Mouse (Mus musculus): Measurements from ENCODE around the gene Gm48551. TPM values are rescaled to one million over a fixed set of nuclear protein-coding genes. Genes with fewer than 3 reads are reported as not detected.
A peak's percentile ranks its signal among the peaks of the same experiment; 100 is the strongest.

Gm48551 gene
- total RNA-seq, 2 experiments from 2014 or later: 2.4 to 3.2 TPM

- intact Hi-C loops (cut with DNase I): loop anchor here (10.0 kb wide), 1 partner anchor 155 kb away; the partner anchor contains the start of gene Aes
These were observed 15.6 kb downstream of the Gm48551 start for GRCm38 (mm10) chr10:81399798-81400308.

DNA sequence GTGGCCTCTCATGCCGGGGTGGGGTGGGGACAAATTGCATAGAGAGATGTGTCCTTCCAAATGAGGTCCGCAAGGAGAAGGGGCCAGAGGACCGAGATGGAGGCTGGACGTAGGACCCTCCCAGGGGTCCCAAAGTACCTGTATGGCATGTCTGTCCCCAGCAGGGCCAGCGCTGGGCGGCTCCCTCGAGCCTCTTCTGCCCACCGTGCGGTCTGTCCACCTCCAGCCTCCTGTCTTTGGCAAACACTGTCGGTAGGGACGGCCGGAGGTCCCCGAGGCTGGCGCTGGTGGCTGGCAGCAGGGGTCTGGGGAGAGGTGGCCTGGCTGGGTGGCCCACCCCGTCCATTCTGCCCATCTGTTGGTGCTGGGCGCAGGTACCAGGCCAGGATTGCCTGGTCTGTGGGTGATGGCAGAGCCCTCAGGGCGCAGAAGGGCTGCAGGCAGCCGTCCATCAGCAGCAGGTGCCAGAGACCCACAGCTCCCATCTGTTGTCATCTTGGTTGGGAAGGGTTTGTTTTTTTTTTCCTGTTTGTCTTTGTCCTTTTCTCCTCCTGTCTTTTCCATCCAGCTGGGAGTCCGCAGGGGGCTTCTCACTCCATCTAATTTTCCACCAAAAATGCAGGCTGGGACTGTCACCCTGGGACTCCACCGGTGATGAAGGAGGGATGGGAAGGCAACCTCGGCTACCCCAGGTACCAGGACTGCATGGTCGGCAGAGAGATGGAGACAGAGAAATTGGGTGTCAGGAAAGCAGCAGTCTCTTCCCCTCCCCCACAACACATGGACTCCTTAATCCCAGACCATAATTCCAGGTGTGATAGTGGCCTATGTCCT lies 16.3 kb downstream of the Gm48551 start:
- intact Hi-C loops (cut with DNase I): no loop called here

More at GRCm38 (mm10) chr10:81399798-81400308, 15.6 kb downstream of the Gm48551 start:
- DNase-seq (ENCODE audit: low spot score in 2 of 2): no peak

GRCm38 (mm10) chr10:81401205-81401520 lies 16.9 kb downstream of the Gm48551 start:
- intact Hi-C loops (cut with DNase I): no loop called here
- DNase-seq (ENCODE audit: low spot score in 2 of 2): peak in 1 of 2 experiments; percentile 79

More for the DNA sequence above, 16.3 kb downstream of the Gm48551 start:
- no peak for DNase-seq (ENCODE audit: low spot score in 2 of 2)

DNA sequence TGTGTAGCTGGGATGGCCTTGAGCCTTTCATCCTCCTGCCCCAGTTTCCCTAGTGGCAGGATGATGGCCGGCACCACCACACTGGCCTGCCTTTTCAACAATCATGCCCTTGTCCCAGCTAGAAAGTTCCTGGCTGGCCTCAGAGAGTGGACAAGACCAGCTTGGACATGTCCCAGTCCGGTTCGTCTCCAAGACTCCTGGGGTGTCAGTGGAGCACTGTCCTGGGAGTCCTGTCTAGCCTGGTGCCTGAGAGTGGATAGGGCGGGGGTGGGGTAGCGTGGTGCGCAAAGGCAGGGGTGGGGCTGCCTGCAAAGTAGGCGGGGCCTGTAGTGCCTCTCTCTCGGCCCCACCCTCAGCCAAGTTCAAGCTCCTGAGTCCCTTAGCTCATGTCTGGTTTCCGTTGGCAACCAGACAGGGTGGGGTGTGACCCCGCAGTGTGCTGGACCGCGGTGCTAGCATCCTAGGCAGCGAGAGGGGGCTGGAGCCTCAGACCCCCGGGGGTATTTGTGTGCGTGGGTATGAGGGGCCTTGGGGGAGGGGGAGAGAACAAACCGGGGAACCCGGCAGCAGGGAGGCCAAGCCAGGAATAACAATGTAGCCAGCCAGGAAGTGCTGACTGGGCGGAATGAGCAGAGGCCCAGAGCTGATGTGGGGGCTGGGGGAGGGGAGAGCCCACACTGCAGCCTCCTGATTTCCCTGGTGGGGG lies 17.4 kb downstream of the Gm48551 start:
- intact Hi-C loops (cut with DNase I): no loop called here
- peak; percentile 54 to 65 for DNase-seq (ENCODE audit: low spot score in 2 of 2)

DNA sequence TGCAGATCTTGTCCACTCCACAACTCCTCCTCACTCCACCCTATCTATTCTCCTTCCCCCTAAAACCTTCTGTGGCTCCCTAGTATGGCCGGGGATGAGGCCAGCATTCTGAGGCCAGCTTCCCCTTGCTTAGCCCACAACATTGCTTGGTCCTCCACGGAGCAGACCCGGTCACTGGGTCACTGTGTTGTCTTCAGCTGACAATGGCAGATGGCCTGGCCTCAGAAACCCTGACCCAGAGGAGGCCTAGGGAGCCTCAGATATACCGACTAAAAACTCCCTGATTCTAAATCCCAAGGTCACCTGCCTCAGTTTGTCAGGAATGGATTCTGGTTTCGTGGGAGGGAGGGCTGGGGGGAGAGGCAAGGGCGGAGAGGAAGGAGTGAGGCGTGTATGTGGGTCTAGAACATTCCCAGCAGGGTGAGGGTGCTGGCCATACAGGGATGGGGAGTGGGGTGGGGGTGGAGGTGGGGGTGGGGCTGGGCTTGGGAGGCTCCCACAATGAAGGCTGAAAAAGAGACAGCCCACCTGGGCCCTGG lies 18.0 kb downstream of the Gm48551 start:
- intact Hi-C loops (cut with DNase I): no loop called here
- no peak for DNase-seq (ENCODE audit: low spot score in 2 of 2)

- DNase-seq (ENCODE audit: low spot score in 2 of 2): no peak
- intact Hi-C loops (cut with DNase I): no loop called here
These were observed 19.2 kb downstream of the Gm48551 start for GRCm38 (mm10) chr10:81403511-81403910.

DNA sequence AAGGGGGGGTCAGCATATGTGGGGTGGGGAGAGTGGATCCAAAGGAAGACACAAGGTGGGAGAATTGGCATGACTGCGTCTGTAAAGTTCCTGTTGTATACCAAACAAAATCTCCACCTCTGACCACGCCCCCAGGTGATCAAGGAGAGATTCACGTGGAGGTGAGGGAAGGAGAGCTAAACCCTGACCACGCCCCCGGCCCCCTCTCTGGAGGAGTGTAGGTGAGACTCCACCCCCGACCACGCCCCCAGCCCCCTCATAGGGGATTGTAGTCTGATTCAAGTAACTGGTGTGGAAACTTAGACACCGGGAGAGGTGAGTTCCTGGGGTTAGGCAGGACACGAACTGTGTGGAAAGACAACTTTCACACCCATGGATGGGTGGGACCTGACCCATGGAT lies 19.8 kb downstream of the Gm48551 start:
- intact Hi-C loops (cut with DNase I): no loop called here
- no peak for DNase-seq (ENCODE audit: low spot score in 2 of 2)

- intact Hi-C loops (cut with DNase I): no loop called here
- DNase-seq (ENCODE audit: low spot score in 2 of 2): no peak
These were observed 20.5 kb downstream of the Gm48551 start for GRCm38 (mm10) chr10:81404720-81405119.

- intact Hi-C loops (cut with DNase I): no loop called here
- peak; percentile 56 to 78 for DNase-seq (ENCODE audit: low spot score in 2 of 2)
These were observed 21.4 kb downstream of the Gm48551 start for GRCm38 (mm10) chr10:81405588-81406201.

DNA sequence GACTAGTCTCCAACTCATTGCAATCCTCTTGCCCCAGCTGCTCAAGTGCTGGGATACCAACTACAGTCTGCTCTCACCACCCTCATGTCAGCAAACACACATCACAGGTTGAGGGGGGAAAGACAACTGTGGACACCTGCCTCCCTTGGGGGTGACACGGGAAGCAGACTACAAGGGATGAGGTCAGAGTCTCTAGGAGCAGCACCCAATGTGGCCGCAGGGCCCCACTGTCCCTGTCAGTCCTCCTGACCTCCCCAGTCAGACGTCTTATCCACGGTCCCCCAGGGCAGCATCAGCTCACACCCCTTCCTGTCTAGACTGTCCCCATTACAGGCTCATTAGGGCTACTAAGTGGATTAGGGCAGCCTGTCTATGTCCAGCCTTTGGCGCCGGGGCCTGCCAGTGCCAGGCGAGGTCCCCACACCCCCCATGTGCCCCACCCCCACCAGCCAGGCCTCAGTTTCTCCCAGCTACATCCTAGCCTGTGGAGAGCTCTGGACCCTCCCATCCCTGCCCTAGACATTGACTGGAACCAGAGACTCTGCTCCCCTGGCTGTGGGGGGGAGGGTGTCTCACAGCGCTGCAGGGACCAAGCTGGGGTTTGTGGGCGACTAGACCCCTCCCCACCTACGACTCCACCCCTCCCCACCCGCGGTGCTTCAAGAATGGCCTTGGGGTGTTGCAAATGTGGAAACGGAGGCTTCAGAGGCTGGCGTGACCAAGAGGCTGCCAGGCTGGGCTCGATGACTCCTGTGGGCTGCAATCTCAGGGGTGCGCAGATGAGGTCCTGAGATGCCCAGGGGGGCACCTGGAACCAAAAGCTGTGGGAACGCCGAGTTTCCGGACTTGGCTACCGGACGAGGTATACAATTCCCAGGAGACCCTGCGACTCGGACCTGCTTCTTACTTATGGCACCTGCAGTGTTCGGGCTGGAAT lies 22.5 kb downstream of the Gm48551 start:
- intact Hi-C loops (cut with DNase I): no loop called here
- no peak for DNase-seq (ENCODE audit: low spot score in 2 of 2)

DNA sequence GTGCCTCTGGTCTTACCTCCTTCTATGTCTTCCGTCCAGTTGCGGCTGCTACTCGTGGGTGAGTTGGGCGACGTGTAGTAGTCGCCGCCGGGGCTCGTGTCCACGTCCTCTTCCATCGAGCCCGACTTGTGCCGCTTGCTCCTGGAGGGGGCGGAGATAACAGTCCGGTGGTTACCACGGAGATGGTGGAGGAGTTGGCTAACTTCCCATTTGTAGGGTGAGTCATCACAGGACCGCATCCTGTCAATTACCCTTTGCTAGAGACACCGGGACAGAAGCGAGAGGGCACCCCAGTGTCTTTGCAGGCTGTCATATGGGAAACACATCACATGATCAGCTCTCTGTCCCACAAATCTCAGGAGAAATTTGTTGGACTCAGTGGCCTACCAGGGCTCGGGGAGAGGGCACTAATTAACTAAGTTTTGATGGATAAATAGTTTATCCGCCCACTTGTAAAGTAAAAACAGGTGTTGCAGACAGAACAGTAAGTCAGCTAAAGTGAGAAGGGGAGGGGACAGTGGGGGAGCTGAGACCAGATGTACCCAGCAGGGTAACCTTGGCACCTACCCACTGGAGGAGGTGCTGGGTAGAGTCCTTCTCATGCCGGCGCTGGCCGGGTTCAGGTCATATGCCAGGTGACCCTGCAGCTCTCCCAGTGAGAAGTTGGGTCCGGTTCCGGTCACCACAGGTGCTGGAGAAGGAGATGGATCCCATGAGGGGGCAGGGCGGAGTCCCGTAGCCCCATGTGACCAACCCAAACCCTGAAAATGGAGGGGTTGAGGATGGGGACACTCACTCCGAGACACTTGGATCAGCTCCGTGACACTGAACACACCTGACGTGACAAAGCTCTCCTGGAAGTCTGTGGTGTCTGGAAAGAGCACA lies 23.5 kb downstream of the Gm48551 start:
- intact Hi-C loops (cut with DNase I): no loop called here
- peak; percentile 77 to 91 for DNase-seq (ENCODE audit: low spot score in 2 of 2)

- DNase-seq (ENCODE audit: low spot score in 2 of 2): no peak
- intact Hi-C loops (cut with DNase I): no loop called here
These were observed 24.1 kb downstream of the Gm48551 start for GRCm38 (mm10) chr10:81408424-81408729.

- peak in 1 of 2 experiments; percentile 73 for DNase-seq (ENCODE audit: low spot score in 2 of 2)
- intact Hi-C loops (cut with DNase I): no loop called here
These were observed 24.6 kb downstream of the Gm48551 start for GRCm38 (mm10) chr10:81408871-81409291.

- intact Hi-C loops (cut with DNase I): no loop called here
- no peak for DNase-seq (ENCODE audit: low spot score in 2 of 2)
These were observed 25.1 kb downstream of the Gm48551 start for GRCm38 (mm10) chr10:81409330-81409729.

- intact Hi-C loops (cut with DNase I): no loop called here
- DNase-seq (ENCODE audit: low spot score in 2 of 2): no peak
These were observed 26.1 kb downstream of the Gm48551 start for GRCm38 (mm10) chr10:81410350-81410749.

GRCm38 (mm10) chr10:81410981-81411380 lies 26.7 kb downstream of the Gm48551 start:
- no peak for DNase-seq (ENCODE audit: low spot score in 2 of 2)
- intact Hi-C loops (cut with DNase I): no loop called here

GRCm38 (mm10) chr10:81411471-81412400 lies 27.5 kb downstream of the Gm48551 start:
- DNase-seq (ENCODE audit: low spot score in 2 of 2): peak; percentile 60 to 74
- intact Hi-C loops (cut with DNase I): loop anchor here (2.0 kb wide), 1 partner anchor 15 kb away; no protein-coding TSS in a partner anchor

Data from left cerebral cortex, postnatal 14 days (tissue).